Mouse (Mus musculus): Measurements from ENCODE around the gene Tango2.

Tango2 gene

DNA sequence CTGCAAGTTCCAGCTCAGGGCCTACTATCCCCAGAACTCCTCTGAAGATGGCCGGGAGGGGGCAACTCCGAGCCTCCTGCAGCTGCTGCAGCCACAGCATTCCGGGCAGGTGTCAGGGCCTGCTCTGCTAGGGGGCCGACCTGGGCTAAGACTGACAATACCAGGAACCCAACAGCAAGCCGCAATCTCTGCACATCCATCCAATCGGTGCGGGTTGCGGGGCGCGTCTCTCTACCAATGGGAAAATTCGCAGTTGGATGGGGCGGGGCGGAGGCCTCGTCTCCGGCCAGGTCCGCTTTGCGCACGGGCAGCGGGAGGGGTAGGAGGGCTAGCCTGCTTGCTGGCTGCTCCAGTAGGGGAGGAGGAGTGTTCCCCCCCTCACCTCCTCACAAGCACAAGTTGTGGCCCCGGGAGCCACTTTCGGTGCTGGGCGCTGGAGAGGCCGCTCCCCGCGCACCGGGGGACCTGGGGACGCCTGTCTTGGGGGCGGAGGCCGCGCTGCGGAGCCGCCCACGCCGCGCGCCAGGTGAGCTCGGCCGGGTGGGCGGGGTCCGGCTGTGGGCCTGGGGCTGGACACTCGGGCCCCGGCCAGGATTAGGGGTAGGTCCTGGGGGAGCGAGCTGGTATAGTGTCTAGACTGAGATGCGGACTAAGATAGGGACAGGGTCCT, at the start of gene Tango2, which contains the start of gene Arvcf:
Gene Tango2, minus strand, starts transcription at position 173 of the 670 bp plus-strand sequence.
Gene Arvcf, plus strand, starts transcription at position 252 of the 670 bp plus-strand sequence.
- DNase-seq (ENCODE audit: low spot score), result peak; percentile 69

DNA sequence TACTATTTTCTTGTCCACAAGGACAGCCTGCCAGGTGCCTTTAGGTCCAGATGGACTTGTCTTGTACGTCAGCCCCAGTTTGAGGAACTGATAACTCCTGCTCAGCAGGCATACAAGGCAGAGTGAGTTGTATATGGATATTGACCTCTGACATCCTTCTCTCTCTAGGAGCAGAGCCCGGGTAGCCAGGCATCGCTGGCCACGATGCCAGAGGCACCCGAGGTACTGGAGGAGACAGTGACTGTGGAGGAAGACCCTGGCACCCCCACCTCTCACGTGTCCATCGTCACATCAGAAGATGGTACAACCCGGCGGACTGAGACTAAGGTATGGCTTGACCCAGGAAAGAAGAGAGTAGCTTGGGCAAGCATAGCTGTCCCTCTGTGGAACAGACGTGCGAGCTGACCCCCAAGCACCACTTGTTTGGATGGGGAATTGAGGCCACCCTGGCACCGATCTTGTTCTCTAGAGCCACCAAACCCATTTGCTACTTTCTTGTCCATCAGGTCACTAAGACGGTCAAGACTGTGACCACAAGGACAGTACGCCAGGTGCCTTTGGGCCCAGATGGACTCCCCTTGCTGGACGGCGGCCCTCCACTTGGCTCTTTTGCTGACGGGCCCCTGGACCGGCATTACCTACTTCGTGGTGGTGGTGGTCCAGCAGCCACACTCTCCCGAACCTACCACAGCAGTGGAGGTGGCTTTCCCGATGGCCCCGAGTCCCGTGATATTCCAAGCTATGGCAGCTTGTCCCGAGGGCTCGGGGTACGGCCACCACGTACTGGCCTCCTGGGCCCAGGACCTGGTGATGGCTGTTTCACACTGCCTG, 49.1 kb upstream of the Tango2 start:
- no peak for DNase-seq (ENCODE audit: low spot score)

DNA sequence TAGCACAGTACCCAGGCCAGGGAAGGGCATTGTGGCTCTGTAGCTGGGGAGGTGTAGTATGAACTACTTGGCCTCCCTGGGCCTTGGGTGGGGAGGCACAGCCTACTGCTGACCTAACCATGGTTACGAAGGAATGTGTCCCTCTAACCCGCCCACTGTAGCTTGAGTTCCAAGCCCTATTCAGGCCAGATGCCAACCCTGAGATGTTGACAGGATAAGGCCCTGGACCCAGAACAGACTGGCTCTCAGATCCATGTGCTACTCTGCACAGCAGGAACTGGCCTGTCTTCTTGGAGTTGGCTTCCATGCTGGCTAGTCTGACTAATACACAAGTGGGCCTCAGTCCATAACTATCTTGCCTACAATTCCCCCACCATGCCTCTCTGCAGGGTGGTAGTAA, 48.3 kb upstream of the Tango2 start:
- no peak for DNase-seq (ENCODE audit: low spot score)

DNA sequence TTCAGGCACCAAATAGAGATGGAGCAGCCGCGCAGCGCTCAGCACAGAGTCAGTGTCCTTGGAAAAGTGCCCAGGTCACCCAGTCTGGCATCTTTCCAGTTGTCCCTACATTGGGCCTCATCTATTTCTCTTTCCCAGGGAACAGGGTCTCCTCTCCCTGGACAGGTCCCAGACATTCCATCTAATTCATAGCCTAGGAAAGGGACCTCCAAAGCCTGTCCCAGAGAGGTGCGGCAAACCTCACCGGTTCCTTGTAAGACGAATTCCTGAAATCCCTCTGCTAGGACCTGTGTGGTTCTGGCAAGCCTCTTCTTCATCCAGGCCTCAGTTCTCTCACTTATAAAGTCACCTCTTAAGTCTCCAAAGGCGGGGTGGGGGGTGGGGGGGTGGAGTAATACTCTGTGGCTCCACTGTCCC, 47.7 kb upstream of the Tango2 start:
- no peak for DNase-seq (ENCODE audit: low spot score)

DNA sequence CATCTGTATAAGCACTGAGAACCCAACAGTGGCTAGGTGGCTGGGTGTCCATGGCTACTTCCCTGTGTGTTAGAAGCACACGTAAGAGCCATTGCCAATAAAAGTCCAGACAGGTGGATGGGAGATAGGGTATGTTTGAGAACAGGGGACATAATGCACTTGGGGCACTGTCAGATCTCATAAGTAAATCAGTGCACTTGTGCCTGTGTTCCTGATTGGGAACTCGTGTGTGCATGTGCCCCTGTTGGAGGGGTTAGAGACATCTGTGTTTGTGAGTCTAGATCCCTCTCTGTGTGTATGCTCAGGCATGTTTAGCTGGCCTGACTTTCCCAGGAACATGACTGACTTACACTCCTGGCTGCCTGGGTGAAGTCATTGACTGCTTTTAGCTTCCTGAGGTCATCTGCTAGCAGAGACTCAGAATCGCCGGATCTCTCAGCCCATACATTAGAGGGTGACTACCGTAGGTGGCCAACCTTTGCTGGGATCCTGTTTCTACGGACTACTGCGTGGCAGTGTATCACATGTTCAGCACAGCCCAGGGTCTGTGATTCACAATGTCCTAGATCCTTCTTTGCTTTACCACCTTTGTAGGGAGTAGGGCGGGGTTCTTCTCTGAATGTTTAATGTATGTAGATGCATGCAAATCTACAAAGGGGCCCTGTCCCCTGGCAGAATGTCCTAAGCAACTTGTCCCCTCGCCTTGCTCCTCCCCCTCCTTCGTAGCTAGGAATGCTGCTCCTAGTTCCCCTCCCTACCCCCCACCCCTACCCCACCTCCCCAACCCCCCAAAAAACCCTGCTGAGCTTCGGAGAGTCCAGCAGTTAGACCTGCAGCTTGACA, 47.1 kb upstream of the Tango2 start:
- no peak for DNase-seq (ENCODE audit: low spot score)

DNA sequence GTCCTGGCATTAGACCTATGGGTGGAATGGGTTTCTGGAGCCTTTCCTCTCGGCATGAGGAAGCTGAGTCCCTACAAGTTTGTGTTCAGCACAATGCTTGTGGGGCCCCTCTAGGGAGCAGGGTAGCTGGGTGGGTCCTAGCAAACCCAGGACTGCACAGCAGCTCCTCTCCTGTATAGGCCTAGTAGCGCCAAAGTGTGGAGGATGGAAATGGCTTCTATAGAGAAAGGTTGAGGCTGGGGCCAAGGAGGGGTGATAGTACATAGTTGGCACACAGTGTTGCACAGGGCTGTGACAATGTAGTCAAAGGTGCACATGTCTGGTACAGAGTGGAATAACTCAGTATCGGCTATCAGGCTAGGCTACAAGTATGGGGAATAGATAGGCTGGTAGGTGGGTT, 46.2 kb upstream of the Tango2 start:
- no peak for DNase-seq (ENCODE audit: low spot score)

DNA sequence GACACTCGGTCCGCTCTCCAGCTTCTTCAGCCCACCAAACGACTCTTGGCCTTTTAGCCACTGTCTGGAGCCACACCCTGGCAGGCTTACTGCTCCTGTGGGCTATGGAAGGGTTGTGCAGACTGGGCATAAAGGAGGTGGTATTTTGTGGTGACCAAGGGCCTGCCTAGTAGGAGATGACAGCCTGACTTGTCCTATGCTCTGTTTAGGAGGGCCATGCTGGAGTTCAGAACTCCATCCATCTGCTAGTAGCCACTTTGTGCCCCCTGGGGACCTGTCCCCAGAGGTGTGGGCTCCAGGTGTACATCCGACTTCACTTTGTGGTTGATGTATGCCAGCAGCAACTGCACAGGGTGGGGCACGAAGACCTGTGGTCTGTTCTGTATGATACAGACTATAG, 45.7 kb upstream of the Tango2 start:
- DNase-seq (ENCODE audit: low spot score), result no peak

DNA sequence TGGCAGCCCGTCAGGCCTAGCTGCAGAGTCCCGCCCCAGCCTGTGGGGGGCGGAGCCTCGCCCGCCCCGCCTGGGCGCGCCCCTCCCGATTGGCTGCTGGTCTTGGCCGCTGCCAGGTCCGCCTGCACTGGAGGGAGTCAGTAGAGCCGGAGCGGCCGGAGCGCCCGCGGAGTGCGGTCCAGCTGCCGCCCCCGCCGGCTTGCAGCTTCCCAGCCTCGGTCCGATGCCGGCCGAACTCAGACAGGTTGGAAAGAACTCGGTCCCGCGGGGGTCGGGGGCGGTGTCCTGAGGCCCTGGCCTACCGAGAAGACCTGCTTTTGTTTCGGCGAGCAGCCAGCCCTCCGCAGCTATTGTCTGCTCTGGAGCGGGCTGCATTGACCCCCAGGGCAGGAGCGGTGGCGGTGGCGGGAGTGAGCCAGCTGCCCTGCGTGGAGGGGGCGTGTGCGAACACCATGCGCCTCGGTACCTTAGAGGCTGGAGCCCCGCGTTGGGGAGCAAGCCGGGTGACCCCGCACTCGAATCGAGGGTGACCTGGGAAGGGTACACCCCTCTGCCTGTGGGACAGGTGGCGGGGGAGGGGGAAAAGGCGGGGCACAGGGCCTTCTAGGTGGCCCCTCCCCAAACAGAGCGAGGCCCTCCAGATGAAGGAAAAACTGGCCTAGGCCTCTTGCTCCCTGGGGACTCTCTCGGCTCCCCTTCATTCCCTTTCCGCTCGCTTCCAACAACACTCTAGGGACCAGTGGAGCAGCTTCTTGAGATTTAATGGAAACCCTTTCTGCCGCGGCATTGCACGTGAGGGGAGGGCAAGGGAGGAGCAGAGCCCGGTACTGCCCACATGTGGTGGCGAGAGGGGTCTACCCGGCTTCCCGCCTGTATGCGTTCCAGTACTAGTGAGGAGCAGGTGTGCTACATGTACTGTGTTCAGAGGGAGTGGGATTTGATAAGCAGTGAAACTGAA, 44.8 kb upstream of the Tango2 start:
- peak; percentile 69 for DNase-seq (ENCODE audit: low spot score)

DNA sequence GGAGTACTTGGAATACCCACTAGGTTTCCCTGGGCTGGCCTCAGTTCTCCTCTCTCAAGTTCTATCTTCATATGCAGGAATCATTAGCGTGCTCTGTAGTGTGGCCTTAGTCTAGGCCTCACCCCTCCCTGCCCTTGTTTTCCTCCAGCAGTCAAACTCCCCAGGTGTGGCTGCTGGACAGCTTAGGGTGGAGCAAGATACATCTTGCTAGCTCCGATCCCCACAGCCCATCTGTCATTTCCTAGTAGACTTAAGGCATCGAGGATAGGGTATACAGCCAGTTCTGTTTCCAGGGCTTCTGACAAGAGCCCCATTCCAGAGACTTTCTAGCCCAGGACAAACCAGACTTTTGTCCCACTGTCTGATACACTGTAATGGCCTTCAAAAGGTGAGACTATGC, 43.8 kb upstream of the Tango2 start:
- no peak for DNase-seq (ENCODE audit: low spot score)

DNA sequence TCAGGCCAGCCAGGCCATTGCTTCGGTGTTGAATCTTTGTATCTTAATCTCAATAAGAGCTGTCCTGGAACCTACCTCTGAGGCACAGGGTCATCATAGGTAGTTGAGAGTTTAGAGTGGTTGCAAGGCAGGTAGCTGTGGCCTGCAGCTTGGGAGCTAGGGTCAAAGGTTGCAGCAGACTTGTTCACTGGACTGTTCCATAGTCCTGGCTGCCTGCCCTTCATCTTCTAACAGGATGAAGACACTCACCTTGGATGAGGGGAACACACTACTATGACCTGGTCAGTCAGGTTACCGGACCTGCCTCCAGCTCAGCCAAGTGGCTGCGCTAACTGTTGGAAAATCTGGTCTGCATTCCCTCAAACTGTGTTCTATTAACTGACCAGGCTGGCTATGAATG, 43.2 kb upstream of the Tango2 start:
- DNase-seq (ENCODE audit: low spot score), result no peak

DNA sequence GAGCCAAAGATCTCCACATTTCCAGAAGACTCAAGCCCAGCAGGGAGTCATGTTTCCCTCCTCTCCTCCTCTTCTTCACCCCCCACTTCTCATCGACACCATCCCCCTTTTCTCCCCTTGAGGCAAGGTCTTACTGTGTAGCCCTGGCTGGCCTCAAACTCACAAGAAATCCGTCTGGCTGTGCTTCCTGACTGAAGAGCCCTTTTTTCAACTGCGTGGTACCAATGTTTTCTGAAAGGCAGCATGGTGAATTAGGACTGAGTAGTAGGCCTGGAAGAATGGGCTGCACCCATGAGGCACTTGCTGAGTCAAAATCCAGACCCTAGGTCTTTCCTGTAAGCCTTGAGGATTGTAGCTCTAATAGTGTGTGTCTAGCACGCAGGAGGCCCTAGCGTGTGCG, 42.5 kb upstream of the Tango2 start:
- no peak for DNase-seq (ENCODE audit: low spot score)

DNA sequence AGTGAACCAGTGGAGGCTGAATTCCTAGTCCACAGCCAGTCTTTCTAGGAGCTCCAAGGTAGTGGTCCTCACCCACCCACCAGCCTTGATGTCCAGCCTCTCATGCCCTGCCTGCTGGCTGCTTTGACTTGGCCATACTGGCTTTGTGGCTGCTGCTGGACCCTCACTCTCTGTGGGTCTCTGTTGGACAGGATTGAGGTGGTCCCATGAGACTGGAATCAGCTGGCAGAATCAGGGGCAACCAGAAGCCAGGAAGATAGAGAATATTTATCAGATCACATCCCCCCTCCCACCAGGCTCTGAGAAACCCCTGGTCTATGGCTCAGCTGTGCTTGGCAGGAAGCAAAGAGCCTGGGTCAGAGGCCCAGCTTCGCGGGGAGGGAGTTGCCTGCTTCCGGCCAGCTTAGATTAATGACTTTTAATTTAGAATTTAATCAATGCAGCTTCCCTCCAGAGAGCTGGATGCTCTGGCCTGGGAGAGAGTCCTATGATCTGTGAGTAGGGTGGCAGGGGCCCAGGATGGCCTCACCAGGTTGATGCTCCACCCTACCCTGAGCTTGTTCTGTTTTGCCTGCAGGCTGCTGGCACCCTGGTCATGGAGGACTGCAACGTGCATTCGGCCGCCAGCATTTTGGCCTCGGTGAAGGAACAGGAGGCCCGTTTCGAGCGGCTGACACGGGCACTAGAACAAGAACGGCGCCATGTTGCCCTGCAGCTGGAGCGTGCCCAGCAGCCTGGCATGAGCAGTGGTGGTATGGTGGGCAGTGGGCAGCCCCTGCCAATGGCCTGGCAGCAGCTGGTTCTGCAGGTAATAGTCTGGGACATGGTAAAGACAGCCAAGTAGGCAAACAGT, 40.9 kb upstream of the Tango2 start:
- no peak for DNase-seq (ENCODE audit: low spot score)

DNA sequence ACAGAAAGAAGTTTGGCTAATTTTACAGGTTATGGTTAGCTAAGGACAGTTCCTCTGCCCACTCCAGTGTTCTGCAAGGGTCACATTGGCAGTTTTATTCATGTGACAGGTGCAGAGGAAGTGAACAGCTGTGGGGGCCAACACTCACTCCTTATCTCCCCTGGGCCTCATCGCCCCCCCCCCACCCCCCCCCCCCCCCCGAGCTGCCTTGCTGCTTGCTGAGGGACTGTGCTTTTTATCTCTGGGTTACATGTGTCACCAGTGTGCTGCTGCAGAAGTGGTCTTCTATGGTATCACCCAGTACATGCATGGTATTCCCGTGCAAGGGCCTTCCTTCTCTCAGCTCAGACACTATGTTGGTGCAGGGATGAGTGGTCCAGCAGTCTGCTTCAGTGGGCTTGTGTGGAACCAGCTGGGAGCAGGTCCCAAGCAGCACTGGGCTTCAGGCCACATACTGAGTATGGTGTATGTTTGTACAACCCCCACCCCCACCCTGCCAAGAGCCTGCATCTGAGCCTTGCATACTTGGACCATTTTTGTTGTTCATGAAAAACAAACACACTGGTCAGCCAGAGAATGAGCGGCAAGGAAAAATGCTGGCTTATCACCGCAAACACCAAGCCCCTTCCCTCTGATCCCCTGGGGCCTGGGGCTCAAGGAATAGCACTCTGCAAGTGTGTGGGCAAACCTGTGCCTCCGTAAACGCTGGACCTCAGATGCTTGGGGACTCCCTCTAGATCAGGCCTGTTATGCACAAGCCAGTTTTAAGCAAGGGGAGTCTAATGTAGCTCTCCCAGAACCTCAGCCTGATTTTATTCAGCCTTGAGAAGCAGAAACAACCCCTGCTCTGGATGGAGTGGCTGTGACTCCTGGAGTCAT, 40.0 kb upstream of the Tango2 start:
- DNase-seq (ENCODE audit: low spot score), result no peak

DNA sequence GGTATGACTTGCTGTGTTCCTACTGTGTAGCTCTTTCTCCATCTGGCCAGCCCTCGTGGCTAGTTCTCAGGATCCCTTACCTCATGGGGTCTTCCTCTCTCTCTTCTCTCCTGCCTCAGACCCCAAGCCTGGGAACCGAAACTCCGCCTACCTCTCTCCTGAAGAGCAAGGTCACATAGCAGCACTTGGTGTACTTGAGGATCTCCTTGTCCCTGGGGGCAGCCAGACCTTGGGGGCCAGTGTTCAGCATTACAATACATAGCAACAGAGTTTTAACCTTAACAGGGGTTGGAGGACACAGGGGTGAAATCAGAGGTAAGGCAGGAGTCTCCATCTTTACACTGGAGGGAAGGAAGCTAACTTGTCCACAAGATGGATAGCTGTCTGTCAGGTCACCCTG, 39.1 kb upstream of the Tango2 start:
- DNase-seq (ENCODE audit: low spot score), result no peak

DNA sequence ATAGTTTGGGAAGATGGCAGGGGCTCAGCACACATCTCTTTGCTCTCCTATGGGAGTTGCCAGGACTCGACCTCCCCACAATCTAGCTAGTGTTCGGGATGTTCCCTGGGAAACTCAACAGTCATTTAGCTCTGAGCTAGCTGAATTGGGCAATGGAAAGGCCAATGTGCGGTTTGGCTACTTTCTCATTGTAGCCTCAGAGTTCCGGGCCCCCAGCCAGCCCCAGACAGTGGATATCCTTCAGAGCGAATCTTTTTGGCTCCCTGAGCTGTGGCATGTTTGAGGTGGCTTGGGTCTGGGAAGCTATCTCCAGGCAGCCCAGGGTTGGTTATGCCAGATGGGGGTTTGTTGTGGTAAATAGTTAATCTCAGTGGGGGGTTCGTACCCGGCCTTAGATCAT, 38.5 kb upstream of the Tango2 start:
- DNase-seq (ENCODE audit: low spot score), result no peak

DNA sequence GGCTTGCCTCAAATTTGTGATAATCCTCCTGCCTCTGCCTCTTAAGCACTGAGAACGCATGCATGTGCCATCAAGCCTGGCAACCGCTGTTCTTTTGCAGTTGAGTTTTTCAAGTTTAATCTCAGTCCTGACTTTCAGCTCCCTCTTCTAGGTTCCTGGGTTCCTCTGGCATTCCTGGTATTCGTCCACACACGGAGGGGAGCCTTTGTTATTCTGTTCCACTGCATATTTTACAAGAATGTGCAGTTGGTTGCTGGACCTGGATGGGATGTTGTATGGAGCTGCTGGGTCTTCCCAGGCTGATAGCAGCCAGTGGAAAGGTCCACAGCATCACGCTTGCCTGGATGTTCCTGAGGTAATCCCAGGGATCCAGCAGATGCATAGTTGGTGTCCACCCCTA, 37.5 kb upstream of the Tango2 start:
- DNase-seq (ENCODE audit: low spot score), result no peak

DNA sequence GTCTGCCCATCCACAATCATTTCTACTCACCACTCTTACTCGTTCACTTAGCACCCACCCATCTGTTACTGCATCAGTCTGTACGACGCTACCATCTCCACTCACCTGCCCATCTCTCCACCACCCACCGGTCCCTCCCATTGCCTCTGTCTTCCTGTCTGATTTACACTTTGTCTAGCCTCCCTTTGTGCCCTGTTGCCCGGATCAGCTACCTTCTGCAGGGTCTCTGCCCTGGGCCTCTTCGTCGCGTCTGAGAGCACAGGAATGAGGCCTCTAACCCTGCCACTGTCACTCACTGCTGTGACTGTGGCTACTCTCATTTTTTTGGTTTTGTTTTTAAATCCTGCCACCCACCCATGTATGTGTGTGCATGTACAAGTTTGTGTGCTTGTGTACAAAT, 36.8 kb upstream of the Tango2 start:
- no peak for DNase-seq (ENCODE audit: low spot score)

DNA sequence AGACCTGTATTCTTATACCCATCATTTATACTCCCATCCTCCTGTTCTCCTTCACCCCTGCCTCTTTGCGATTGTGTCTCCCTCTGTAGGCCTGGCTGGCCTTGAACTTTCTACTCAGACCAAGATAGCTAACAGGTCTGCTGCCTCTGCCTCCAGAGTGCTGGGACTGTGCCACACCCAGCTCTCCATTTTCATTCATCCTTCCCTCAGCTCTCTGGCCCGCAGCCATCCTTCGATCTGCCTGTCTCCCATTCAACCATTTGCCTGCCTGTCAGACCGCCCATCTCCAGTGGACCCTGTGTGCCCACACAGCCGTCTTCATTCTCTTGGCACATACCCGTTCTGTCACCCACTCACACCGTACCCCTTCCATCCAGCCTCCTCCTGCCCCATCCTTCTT, 36.3 kb upstream of the Tango2 start:
- no peak for DNase-seq (ENCODE audit: low spot score)

DNA sequence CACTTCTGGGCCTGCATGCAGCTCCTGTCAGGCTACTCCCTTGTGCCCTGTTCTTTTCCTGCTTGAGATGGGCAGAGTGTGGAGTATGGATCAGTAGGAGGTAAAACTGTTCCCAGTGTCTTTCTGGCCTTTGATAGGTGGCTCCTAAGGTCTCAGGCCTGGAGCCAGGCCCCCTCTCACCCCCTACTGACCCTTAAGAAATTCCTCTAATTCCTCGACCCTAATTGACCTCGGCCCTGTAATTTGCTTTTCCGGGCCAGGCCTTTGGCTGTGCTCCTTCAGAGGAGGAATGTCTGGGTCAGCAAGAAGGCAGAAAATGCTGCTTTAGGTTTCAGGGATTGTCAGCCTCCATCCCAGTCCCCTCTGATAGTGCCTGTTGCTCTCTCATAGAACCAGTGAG, 35.9 kb upstream of the Tango2 start:
- DNase-seq (ENCODE audit: low spot score), result no peak
